Mouse (Mus musculus) small intestine, adult 2 months (tissue): ENCODE measurements around the gene Pip4k2b.

ENCODE experiments used
- CTCF ChIP-seq: fragments of 200-500 bp; IDR thresholded peaks from 2 replicates; pipeline ENCODE4 v1.5.1; 2012; ENCODE audit warnings: low read depth, mild to moderate bottlenecking, control low read depth, inconsistent platforms, low read length, moderate library complexity, mixed read lengths; ENCODE audit not compliant: insufficient replicate concordance, insufficient read length; ENCODE audit errors: extremely low read depth
- POLR2A ChIP-seq: fragments of 200-500 bp; IDR thresholded peaks from 2 replicates; pipeline ENCODE4 v1.6.1; 2012; ENCODE audit warnings: low read depth, mild to moderate bottlenecking, control low read depth, inconsistent platforms, low read length, moderate library complexity

- no peak for TF ChIP-seq CTCF
- TF ChIP-seq POLR2A: no peak
Measured at GRCm38 (mm10) chr11:97721338-97721737, 23.2 kb downstream of the Pip4k2b start.
